Mouse (Mus musculus) B cell, adult 2 months (primary cell): ENCODE measurements around the gene Lsg1.

ENCODE experiments used
- DNase-seq, 2 experiments: peaks; one replicate each; pipeline ENCODE4 v3.0.0; 2022

Gene Lsg1

DNA sequence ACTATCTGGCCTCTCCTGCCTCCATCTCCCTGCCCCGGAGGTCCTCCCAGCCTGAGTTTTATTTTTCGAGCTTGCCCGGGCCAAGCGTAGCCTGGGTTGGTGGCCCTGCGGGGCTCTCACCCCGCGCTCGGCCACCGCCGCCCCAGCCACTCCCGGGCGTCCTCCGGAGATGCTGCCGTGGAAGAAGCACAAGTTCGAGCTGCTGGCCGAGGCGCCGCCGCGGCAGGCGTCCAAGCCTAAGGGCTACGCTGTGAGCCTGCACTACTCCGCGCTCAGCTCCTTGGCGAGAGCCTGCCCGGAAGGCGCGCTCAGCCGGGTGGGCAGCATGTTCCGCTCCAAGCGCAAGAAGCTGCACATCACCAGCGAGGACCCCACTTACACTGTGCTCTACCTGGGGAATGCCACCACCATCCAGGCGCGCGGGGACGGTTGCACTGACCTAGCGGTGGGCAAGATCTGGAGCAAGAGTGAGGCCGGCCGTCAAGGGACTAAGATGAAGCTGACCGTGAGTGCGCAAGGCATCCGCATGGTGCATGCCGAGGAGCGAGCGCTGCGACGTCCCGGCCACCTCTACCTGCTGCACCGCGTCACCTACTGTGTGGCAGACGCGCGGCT is 13.1 kb upstream of the Lsg1 start:
- DNase-seq, result peak; percentile 59 to 71

DNA sequence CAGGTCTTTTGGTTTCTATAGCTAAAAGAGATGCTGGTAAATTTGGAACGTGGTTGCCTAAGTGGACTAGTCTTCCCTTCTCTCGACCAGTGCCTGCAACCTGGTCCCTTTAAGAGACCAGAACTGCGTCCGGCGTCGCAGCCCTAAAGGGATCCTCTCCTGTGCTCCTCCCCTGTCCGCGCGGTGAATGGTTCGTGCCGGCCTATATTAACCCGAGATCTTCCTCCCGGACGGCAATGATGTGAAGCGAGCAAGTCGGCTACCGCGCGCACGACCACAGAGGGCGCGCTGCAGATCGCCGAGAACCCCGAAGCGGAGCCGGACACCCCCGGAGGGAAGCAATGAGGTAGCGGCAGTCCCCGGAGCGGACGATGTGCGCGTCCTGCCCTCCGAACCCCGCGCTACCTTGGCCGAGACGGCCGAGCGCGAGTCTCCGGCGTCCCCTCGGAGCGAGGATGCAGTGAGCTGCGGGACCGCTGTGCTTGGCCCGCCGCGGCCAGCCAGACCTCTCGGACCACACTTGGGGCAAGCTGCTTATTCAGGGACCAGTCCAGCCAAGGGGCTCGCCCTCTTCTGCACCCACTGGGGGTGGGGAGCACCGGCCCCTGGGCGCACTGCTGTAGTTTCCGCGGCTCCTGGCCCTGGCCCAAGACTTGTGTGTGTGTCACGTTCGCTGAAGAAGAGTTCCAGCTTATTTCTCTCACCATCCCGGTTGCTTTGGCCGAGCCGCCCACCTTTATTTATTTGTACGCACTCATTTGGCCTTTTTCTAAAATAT is 12.3 kb upstream of the Lsg1 start, which contains the start of gene Fam43a:
Gene Fam43a (plus strand): TSS at position 233 of the 778 bp plus-strand sequence.
- peak; percentile 92 to 93 for DNase-seq

DNA sequence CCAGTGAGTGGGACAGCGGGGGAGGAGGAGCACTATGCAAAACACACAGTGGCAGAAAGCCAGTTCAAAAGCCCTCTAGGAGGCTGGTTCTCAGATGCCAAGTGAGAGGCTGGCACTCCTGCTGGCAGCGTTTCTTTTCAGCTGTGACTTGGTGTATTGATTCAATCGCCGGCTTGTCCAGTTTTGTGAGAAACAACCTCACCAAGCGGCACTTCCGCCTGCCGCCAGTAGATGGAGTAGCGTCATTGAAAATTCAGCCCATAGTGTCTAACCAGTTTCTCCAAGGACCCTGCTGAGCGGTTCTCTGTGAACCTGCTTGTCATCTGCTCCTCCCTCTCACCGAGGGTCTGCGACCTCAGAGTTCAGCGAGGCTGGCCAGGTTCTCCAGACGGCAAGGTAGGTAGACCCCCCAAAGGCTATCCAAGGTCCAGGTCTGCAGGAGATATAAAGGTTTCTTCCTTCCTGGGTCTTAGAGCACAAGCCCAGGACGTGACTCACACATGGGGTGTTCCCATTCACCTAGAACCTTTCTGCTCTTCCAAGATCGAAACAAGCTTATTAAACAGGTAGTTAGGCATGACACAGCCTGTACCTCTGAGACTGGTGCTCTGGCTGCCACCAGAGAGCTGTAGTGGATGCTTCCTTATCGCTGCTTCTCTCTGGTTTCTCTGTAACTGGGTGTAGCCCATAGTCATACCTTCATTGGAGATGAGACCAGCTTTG is 9.7 kb upstream of the Lsg1 start:
- peak; percentile 92 to 93 for DNase-seq

DNA sequence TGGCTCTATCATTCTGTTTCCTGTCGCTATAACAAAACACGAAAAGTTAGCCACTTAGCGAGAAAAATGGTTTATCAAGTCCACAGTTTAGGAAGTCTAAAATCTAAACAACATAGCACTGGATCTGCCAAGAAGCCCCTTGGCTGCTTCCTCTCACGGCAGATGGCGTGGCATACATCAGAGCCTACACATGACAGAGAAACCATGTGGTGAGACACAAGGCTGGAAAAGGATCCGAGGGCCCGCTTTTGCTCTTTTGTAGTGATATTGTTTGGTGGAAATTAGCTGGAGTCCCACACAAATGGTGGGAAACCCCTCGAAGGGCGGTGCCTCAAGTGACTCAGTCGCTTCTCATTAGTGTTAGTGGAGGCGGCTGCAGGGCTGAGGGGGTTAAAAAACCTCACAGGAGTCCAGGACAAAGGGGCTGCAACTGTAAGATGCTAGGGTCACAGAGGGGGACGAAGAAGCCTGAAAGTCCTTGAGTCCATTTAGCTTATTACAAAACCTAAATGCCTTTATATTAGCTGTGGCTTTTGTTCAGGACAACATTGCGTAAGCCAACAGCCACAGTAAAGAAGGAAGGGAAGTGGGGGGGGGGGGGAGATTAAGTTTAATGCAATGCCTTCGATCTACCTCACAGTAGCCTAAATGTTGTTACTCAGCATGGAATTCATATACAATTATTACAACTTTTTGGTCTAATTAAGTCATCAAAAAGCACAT is 8.6 kb upstream of the Lsg1 start:
- DNase-seq, result no peak

DNA sequence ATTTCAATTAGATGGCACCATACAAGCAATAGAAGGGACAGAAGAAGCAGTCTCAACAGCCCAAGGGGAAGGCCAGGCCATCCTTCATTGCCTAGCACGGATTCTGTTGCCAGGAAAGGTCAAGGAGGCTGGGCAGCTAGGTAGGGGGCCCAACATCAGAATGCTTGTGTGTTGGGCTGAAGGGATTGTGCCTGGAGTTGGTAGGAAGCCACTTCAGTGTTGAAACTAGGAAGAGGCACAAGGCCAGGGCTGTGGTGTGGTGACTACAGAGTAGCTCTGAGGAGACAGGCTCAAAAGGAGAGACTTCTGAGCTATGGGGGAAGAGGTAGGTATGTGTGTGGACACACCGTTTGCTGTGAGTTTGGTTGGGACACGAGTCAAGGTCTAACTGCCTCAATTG is 8.0 kb upstream of the Lsg1 start:
- no peak for DNase-seq

DNA sequence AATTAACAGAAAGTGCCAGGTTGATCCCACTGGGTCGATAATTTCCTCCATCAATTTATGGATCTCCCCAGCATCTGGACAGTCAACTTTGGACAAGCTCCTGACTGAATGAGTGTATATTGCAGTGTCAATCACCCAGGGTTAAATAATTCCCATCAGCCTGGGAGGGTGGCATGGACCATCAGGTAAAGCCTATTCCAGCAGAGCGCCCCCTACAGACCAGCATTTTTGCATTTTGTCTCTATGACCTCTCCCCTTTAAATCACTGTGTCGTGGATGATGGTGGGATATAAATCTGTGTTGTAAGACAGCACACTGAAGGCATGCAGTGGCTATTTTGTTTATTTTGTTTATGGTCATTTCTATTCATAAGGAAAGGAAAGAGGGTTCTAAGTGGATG is 4.6 kb upstream of the Lsg1 start:
- DNase-seq, result peak; percentile 37 to 39

DNA sequence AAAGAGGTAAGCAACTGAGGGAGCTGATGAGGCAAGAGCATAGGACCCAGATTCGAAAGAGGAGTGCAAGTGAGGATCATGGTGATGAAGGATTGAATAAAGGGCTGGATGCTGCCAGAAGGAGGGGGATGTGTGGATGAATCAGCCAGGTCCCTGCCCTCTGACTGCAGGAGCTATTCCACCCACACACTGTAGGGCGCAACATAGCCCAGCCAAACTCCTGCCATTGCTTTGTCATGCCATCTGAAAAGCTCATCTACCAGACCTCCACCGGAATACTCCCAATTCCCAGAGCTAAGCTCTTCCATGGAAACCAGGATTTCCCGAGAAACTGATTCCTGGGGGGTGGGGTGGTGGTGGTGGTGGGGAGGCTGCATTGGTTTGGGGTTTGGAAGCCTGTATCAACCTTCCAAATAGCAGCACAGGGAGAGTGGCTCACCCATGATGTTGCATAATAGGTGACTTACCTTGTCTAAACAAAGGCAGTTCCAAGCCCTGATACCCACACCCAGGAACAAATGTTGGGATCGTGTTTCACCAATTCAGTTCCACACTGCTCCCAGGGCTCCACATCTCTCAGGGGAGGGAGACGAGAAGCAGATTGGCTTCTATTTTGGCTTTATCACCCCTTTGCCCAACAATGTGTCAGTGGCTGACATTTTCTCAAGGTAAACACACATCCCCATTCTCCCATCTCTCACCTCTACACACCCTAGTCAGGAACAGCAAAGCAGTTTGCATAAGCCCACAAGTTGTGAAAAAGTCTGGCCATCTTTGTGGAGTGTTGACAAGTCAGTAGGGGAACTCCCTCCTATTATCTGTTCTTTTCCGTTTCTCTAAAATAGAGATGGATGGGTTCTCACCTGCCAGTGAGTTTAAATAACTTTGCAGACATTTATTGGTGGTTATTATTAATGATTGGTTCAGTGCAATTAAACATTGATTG is 3.1 kb upstream of the Lsg1 start:
- no peak for DNase-seq

DNA sequence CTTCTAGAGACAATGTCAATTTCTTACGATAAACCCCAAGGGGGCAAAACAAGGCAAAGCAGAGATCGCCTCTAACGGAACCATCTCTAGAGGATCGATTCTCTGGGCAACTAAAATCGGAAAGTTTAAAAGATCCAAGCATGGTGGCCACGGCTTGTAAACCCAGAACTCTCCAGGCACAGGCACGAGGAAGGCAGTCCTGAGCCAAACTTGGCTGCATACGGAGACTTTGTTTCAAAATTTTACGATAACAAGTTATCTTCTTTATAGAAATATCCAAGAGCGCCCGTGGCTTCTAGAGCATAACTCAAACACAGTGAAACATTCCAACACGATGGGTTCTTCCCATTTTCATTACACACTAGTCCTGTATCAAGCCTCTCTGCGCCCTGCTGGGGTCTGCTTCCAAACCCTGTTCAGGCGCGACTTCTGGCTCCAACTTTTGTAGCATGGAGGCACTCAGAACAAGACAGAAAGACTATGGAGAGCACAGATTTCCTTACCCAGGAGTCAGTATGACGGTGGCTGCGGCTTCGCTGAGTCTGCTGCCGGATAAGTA is 378 bp downstream of the Lsg1 start:
- DNase-seq, result peak in 1 of 2 experiments; percentile 9

DNA sequence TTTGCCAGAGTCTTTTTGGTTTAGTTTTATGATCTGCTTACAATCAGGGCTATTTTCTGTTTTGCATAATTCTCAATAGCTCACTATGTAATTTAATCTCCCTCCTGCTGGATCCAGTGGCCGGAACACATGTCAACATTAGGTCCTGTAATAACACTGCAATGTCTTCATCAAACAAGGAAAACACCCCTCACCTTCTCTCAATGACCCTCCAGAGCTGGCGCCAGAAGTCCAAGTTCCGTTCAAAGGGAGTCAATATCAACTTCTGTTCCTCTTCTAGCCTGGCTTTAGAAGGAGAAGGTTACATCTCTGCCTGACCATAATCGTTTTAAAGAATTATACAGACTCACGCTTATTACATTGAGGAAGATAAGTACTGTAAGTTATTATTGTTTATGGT is 6.6 kb downstream of the Lsg1 start:
- DNase-seq, result no peak

DNA sequence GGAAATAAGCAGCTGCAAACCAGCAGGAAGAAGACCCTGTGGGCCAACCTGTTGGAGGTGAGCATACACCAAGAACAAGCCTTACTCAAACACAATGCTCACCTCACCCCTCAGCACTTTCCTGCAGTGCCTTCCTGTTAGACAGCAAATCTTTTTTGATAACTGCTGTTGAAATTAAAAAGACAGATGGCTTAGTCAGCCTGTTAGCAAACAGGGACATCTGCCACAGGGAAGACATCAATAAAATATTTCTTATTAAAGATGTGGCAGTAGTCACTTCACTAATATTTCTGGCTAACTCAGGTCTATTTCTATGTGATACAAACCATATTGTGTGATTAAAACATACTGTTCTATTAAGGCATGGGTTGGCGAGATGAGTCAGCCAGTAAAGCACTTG is 11.0 kb downstream of the Lsg1 start:
- no peak for DNase-seq

DNA sequence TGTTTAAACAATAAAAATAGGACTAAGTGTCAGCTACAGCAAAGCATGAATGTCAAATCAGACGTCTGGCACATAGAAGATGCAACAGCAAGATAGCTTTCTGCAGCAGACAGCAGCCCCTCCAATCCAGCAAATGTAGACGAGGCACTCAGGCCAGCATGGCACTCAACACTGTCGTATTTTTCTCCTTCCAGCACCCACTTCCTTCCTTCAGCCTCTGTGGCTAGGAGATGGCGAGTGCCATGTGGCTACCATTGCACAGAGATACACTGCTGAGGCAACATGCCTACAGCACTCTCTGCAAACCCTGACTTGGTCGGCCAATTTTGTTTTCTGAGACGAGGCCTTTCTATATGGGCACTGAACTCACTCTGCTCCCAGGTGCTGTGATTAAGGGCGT is 11.6 kb downstream of the Lsg1 start:
- DNase-seq, result no peak

DNA sequence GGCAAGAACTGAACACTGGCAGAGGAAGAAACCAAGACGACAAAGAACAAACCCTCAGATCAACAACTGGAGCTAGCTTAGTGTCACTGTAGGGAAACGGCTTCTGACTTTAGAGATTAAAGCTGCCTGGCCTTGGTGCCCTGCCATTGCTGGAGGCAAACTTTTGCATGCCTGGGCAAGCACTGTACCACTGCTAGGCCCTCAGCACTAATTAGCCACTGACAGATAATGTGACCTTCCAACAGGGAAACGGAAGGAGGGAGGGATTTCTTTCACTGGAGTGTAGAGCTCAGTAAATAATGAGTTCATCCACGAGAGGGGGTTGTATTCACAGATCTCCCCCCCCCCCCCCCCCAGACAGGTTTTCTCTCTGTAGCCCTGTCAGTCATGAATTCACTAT is 15.2 kb downstream of the Lsg1 start:
- DNase-seq, result no peak

DNA sequence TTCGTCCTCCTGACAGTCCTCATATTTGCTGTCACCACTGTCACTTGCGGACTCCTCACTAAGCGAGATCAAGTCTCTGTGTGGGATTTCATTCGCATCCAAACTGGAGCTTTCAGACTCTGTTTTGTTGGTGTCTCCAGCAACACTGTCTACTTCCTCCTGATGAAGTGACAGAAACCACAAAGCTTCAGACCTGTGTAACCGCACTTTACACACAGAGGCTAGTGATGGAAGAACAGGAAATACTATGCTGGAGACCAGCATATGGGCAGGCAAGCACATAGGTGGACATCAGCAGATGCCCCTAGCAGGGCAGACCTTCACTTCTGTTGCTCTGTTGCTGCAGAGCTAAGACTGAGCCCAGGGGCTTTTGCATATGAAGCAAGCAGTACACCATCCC is 16.0 kb downstream of the Lsg1 start:
- DNase-seq, result no peak

DNA sequence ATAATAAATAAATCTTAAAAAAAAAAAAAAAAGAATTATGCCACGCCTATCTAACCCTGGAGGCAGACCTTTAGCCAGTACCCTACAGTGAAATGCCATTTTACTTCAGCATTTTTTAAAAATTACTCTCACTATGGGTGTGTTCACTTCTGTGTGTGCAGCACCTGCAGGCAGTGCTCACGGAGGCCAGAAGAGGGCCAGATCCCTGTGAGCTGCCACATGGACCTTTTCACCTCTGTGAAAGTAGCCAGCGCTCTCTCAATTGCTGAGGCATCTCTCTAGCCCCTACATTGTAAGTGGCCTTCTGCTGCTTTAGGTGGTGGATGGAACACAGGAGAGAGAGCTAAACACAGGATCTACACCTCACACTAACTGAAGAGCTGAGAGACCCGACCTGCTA is 17.2 kb downstream of the Lsg1 start:
- no peak for DNase-seq

DNA sequence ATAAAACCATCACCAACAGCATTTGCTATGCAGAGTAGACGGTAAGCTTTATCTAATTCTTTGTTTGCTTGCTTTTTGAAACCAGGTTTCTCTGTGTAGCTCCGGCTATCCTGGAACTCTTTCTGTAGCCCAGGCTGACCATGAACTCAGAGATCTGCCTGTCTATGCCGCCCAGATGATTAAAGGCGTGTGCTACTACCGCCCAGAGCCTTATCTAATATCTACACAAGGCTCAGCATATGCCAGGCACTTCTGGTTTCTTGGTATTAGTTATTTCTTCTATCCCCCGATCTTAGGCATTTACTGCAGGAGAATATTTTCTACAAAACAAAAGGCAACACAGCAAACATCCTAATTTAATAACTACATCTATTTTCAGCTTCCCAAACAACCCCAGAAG is 21.8 kb downstream of the Lsg1 start:
- no peak for DNase-seq

DNA sequence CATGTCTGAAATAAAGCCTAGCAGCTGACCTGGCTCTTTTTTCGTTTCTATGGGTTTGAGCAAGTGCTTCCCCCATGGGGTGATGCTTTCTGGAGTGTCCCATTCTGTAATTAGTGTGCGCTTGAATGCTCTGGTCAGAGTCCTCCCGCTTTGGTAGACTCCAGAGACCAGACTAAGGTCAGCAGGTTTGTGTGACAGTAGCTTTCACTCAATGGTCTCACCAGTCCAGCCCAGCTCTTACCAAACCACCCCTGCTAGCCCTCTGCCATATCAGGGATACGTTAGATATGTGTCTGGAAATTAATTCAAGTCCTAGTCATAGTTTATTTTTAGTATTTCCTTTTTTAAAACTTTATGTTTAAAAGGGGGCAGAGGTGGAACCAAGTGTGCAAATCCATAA is 26.8 kb downstream of the Lsg1 start:
- DNase-seq, result no peak

DNA sequence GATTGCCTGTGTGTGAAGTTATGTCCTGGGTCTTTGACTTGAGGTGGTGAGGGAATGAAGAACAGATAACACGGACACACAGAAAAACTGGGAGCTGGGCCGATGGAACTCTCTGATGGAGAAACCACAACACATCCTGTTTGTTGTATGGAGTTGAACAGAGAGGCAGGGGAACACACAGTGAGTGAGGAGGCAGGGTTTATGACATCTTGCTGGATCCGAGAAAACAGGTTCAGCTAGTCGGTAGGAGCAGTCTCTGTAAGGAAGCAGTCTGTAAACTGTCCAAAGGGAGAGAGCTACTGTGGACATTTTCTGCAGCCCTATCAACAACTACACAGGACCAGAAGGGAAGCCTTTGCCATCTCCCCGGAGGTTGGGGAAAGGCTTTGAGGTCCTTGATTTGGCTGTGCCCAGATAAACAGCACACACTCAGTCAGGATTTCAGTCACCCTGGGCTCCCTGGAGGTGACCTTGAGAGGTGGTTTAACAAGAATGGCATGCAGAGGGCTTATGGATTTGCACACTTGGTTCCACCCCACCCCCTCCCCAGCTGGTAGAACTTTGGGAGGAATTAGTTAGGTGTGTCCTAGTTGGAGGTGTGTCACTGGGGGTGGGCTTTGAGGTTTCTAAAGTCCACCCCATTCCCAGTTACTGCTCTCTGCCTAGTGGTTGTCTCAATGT is 27.9 kb downstream of the Lsg1 start:
- no peak for DNase-seq

DNA sequence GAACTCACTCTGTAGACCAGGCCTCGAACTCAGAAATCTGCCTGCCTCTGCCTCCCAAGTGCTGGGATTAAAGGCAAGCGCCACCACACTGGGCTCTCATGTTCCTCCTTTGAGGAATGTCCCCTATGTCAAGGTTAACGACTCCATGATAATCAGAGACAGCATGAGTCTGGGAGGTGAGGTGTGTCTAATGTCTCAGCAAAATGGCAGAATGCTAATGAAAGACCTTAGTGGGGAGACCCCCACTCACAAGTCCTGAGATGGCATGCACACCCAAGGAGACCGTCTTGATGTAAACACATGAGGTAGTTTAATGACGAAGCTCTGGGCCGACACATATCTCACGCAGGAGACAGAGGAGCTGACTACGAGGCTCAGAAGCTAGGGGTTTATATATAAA is 33.3 kb downstream of the Lsg1 start:
- DNase-seq, result no peak

DNA sequence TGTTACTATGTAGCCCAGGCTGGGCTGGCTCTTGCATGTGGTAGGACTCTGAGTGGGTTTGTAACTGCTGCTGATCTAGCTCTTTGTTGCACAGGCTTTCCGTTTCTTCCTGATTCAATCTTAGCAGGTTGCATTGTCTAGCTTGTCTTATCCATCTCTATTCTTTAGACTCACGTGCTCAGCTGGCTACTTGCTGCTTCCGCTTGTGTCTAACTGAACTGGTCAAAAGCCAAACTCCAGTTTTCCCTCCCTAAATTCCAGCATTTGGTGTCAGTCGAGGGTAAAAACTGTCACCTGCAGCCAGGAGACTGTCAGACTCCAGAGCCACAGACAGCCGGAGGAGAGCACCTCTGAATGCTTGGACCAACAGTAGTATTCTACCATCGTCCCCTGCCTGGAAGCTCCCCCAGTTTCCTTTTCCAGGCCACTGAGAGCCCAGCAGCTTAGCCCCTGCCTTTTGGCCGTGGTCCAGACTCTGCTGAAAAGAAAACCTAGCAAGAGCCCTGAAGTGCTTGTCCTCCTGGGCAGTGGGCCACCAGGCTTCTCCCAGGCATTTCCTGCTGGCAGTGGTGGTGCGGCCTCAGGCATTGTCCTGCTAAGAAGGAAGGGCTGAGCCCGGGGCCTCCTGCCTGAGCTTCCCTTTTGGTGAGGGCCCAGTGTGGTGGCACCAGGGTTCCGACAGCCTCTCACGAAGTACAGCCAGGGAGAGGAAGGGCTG is 34.6 kb downstream of the Lsg1 start:
- no peak for DNase-seq

DNA sequence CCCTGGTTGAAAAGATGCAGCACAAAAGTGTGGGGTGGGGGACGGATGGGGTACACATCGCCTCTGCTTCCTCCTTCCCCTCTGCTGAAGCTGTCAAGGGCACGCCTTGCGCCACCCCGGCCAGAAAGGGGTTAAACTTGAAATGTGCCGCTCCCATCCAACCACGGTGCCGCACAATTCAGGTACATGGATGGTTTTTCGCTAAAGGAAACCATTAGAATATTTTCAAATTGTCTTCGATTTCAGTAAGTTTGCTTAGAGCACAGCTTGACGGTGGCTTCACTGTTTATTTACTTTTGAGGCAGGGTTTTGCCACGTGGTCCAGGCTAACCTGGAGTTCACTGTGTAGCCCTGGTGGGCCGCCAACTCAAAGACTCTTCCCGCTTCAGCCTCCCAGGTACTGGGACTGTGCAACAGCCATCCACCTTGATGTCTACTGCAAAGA is 36.6 kb downstream of the Lsg1 start, which contains the start of gene Tmem44:
Gene Tmem44 (minus strand): TSS at position 95 of the 445 bp plus-strand sequence.
- no peak for DNase-seq
